Mouse (Mus musculus): Measurements from ENCODE around the gene Naga. TPM values are rescaled to one million over a fixed set of nuclear protein-coding genes. Genes with fewer than 3 reads are reported as not detected.

Gene Naga
- polyA plus RNA-seq, 1 experiment from 2014 or later = 52.3 TPM

Other genes with a start within 250 kb of the Naga start
- 19.4 and 20.9 TPM in 2 replicates for gene Ccdc134, start 211.0 kb downstream of the Naga start, polyA plus RNA-seq (2015; fragmentation: Nextera tagmentation; extraction: Ambion mirVana)
- gene Srebf2, start 191.7 kb downstream of the Naga start, polyA plus RNA-seq (2015; fragmentation: Nextera tagmentation; extraction: Ambion mirVana) = 126 and 132 TPM in 2 replicates
- gene Shisa8, start 126.1 kb downstream of the Naga start, polyA plus RNA-seq (2015; fragmentation: Nextera tagmentation; extraction: Ambion mirVana) = 1.1 and 1.3 TPM in 2 replicates
- 0.12 TPM in 1 of 2 replicates, not detected in the other for gene Tnfrsf13c, start 114.6 kb downstream of the Naga start, polyA plus RNA-seq (2015; fragmentation: Nextera tagmentation; extraction: Ambion mirVana)
- 71.6 and 74.5 TPM in 2 replicates for gene Cenpm, start 94.2 kb downstream of the Naga start, polyA plus RNA-seq (2015; fragmentation: Nextera tagmentation; extraction: Ambion mirVana)
- gene 1500009C09Rik, start 86.5 kb downstream of the Naga start, polyA plus RNA-seq (2015; fragmentation: Nextera tagmentation; extraction: Ambion mirVana) = not detected in 2 replicates
- gene Sept3, start 64.0 kb downstream of the Naga start, polyA plus RNA-seq (2015; fragmentation: Nextera tagmentation; extraction: Ambion mirVana) = 4.1 and 6.3 TPM in 2 replicates
- 0.37 and 0.40 TPM in 2 replicates for gene Wbp2nl, start 40.0 kb downstream of the Naga start, polyA plus RNA-seq (2015; fragmentation: Nextera tagmentation; extraction: Ambion mirVana)
- gene Pheta2, start within 50 bp of the Naga start, polyA plus RNA-seq (2015; fragmentation: Nextera tagmentation; extraction: Ambion mirVana) = 15.4 and 16.4 TPM in 2 replicates
- 235 and 254 TPM in 2 replicates for gene Smdt1, start within 50 bp of the Naga start, polyA plus RNA-seq (2015; fragmentation: Nextera tagmentation; extraction: Ambion mirVana)
- 276 and 282 TPM in 2 replicates for gene Ndufa6, start 15.4 kb upstream of the Naga start, polyA plus RNA-seq (2015; fragmentation: Nextera tagmentation; extraction: Ambion mirVana)
- 6.7 and 9.6 TPM in 2 replicates for gene Cyp2d22, start 41.3 kb upstream of the Naga start, polyA plus RNA-seq (2015; fragmentation: Nextera tagmentation; extraction: Ambion mirVana)
- gene Cyp2d11, start 55.1 kb upstream of the Naga start, polyA plus RNA-seq (2015; fragmentation: Nextera tagmentation; extraction: Ambion mirVana) = not detected in 2 replicates
- 0.34 TPM in 1 of 2 replicates, not detected in the other for gene Cyp2d10, start 68.3 kb upstream of the Naga start, polyA plus RNA-seq (2015; fragmentation: Nextera tagmentation; extraction: Ambion mirVana)
- not detected in 2 replicates for gene Cyp2d9, start 94.5 kb upstream of the Naga start, polyA plus RNA-seq (2015; fragmentation: Nextera tagmentation; extraction: Ambion mirVana)
- gene Cyp2d12, start 216.1 kb upstream of the Naga start, polyA plus RNA-seq (2015; fragmentation: Nextera tagmentation; extraction: Ambion mirVana) = not detected in 2 replicates

All from lung, embryonic 15.5 days (tissue).